Mouse (Mus musculus) telencephalon, adult 2 months (tissue): ENCODE data around the gene Ifitm1.

Experiments
- DNase-seq: peaks from one replicate; pipeline ENCODE4 v3.0.0-alpha.2; 2011; ENCODE audit warnings: low read depth, low spot score

Gene Ifitm1

GRCm38 (mm10) chr7:140966921-140967320 is at the start of gene Ifitm1:
Gene Ifitm1 (plus strand): TSS chr7:140967221.
- DNase-seq: no peak

- DNase-seq: no peak
Observed at GRCm38 (mm10) chr7:140919911-140920310, 47.1 kb upstream of the Ifitm1 start.

- no peak for DNase-seq
Observed at GRCm38 (mm10) chr7:140920418-140921029, 46.5 kb upstream of the Ifitm1 start, which contains the start of gene Nlrp6. Gene Nlrp6 (plus strand): TSS chr7:140920902.

GRCm38 (mm10) chr7:140921225-140921975 is 45.6 kb upstream of the Ifitm1 start:
- no peak for DNase-seq

- no peak for DNase-seq
Observed at GRCm38 (mm10) chr7:140922398-140923069, 44.5 kb upstream of the Ifitm1 start.

GRCm38 (mm10) chr7:140923070-140923775 is 43.8 kb upstream of the Ifitm1 start:
- DNase-seq: no peak

GRCm38 (mm10) chr7:140927181-140927580 is 39.8 kb upstream of the Ifitm1 start:
- DNase-seq: no peak

GRCm38 (mm10) chr7:140938436-140938835 is 28.6 kb upstream of the Ifitm1 start:
- no peak for DNase-seq

- no peak for DNase-seq
Observed at GRCm38 (mm10) chr7:140938896-140939295, 28.1 kb upstream of the Ifitm1 start.

- no peak for DNase-seq
Observed at GRCm38 (mm10) chr7:140939669-140940171, 27.3 kb upstream of the Ifitm1 start.

GRCm38 (mm10) chr7:140941222-140942051 is 25.6 kb upstream of the Ifitm1 start, which contains the start of gene Pgghg:
Gene Pgghg (plus strand): TSS chr7:140941391.
- DNase-seq: peak; percentile 29

GRCm38 (mm10) chr7:140942341-140942740 is 24.7 kb upstream of the Ifitm1 start:
- no peak for DNase-seq

GRCm38 (mm10) chr7:140942811-140943210 is 24.2 kb upstream of the Ifitm1 start:
- DNase-seq: no peak

GRCm38 (mm10) chr7:140943356-140943755 is 23.7 kb upstream of the Ifitm1 start:
- DNase-seq: no peak

- DNase-seq: no peak
Observed at GRCm38 (mm10) chr7:140944236-140944635, 22.8 kb upstream of the Ifitm1 start.

GRCm38 (mm10) chr7:140945247-140945646 is 21.8 kb upstream of the Ifitm1 start:
- DNase-seq: no peak

GRCm38 (mm10) chr7:140946311-140946710 is 20.7 kb upstream of the Ifitm1 start:
- DNase-seq: no peak

- DNase-seq: no peak
Observed at GRCm38 (mm10) chr7:140946980-140947379, 20.0 kb upstream of the Ifitm1 start.

GRCm38 (mm10) chr7:140948161-140948560 is 18.9 kb upstream of the Ifitm1 start:
- no peak for DNase-seq

GRCm38 (mm10) chr7:140949255-140949654 is 17.8 kb upstream of the Ifitm1 start:
- no peak for DNase-seq
